Mouse (Mus musculus) embryo, embryonic 9.5 days (tissue): ENCODE results near the gene Scn2b.

ENCODE experiments used
- DNase-seq: peaks from one replicate; pipeline ENCODE4 v3.0.0-alpha.2; 2017; ENCODE audit errors: extremely low spot score

The Scn2b gene

DNA sequence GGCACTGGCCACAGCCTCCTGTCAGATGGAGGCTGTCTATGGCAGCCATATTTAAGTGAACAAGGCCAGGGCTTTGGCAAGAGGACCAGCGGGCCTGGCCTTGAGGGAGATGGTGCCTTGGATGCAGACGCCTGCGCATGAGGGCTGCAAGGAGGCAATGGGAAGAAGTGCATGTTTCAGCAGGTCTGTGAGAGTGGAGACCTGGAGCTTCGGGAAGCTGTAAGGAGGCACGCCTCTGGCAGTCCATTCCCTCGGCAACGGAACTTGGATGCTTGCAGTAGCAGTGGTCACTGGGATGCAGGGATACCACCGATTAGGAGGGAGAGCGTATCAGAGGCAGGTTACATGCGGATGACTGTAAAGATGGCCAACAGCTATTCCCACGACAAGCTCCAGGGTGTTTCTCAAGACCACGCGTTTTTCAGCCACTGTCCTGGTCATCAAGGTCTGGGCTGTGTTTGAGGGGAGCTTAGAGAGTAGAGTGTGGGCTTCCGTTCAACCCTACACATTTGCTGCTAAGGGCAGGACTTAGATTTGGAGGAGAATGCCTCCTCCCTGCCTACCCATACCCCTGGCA lies 2.5 kb downstream of the Scn2b start:
- no peak for DNase-seq

DNA sequence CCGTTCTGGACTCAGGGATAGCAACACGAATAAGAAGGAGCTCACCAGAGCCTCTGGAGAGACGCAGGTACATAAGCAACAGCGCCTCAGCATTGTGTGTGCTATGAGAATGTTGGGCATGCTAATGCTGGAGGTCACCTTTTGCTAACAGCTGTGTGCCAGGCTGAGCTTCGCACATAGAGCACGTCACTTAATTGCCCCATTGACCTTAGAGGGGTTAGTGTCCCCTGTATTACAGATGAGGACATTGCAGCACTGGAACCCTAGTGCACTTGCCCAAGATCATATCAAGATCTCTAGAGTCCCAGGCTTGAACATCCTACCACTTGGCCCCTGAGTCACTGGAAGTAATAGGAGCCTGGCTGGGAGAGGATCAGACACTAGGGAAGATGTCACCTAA lies 3.0 kb downstream of the Scn2b start:
- DNase-seq = no peak

GRCm38 (mm10) chr9:45121001-45121400 lies 3.4 kb downstream of the Scn2b start:
- DNase-seq = no peak

GRCm38 (mm10) chr9:45121769-45122168 lies 4.2 kb downstream of the Scn2b start:
- peak; percentile 75 for DNase-seq

DNA sequence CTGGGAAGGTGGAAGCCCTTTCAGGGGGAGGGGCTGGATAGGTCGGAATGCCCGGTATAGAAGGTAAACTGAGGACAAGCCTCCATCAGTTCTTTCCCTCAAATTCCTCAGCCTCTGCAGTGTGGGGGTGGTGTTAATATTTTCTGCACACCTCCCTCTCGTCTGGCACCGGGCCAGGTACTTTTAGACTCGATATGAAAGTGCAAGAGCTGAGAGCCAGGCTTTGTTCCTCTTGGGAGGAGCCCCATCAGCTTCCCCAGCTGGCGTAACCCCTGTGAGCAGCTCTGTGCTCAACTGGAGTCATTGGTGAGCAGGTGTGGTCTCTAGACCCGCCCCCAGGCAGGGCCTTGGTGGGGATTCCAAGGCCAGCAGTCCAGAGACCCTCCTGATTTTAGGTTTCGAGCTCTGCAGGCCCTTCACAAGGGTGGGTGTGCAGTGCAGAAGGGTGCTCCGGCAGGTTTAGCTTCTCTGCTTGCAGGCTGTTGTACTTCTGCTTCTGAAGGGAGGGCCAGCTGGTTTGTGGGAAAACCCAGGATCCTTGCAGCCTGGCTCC lies 4.7 kb downstream of the Scn2b start:
- no peak for DNase-seq

DNA sequence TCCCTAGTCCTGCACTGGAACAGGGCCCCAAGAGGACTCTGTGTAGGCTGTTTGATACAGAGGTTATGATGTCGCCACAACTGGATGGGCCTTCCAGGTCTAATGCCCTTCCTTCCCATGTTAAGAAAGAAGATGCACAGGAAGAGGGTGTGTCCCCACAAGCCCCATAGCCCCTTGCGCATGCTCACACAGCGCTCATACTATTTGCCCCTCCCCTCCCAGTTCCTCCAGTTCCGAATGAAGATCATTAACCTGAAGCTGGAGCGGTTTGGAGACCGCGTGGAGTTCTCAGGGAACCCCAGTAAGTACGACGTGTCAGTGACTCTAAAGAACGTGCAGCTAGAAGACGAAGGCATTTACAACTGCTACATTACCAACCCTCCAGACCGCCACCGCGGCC lies 7.6 kb downstream of the Scn2b start:
- no peak for DNase-seq

- DNase-seq = no peak
Observed at GRCm38 (mm10) chr9:45126941-45127340, 9.4 kb downstream of the Scn2b start.

- no peak for DNase-seq
Observed at GRCm38 (mm10) chr9:45130119-45130518, 12.5 kb downstream of the Scn2b start.

DNA sequence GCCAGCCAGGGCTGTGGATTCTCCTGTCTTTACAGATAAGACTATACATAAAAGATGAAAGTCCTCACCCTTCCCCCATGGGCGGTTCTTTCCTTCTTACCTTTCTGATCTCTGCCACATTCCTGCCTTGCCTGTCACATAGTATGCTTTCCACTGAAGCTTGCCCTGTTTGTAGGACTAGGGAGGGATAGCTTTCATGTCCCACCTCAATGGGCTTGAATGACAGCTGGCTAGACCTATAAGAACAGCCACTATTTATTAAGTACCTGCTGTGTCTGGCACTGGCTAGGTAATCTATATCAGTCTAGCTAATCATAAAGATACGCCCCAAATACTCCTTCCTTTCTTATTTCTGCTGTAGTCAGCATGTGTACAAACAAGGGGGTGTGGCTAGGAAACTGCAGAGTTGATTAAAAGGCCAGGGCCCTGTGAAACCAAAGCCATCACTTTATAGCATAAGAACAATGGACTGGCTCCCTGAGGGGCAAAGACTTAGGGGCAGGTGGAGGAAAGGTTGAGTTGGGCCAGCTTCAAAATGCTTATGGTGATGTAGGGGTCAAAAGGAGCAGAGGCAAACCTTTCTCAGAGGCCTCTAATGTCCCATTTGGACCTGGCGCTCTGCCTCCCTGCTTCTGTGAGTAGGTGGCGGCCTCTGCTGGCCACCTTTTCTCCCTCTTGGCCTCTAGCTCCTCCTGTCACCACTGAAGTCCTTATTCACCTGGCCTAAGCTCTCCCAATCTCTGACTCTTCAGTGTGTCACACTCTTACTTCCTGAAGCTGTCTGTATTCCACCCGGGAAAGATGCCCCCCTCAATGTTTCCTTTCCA lies 16.1 kb downstream of the Scn2b start:
- DNase-seq = peak; percentile 52

- DNase-seq = peak; percentile 65
Observed at GRCm38 (mm10) chr9:45136442-45137169, 19.0 kb downstream of the Scn2b start.

DNA sequence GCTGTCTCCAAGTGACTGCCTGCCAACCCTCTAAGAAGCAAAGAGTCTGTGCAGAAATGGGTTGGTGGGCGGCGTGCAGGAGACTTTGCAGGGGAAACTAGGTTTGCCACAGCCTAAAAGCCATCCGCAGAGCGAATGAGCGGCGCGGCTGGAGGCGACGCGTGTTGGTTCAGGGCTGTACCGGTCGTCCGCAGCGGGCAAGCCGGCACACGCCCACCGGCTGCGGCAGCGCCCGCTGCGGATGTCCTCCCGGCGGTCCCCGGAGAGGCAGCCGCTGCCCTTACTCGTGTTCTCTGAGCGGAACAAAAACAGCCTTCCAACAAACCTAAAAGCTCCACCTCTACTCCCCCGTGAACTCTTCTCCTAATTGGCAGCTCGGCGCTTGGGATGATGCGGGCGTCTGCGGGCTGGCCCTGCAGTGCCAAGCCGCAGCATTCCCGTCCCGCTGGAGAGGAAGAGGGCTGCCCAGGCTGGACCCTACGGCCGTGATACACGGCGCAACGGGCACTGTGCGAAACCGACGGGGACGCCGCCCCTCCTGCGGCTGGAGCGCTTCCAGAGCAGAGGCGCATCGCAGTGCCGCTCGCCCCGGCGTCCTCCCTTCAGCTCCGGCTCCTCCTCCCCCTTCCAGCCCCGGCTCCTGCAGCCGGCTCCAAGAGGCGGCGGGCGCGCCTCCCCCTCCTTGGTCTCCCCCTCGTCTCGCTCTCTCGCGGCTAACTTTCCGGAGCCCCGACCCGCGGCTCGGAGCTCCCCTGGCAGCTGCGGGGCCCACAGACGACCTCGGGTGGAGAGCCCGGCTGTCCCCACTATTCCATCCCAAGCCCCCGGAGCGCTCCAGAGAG lies 20.8 kb downstream of the Scn2b start, which contains the start of gene Scn4b:
Scn4b (plus strand) TSS at position 205 of the 842 bp plus-strand sequence.
- peak; percentile 49 for DNase-seq

GRCm38 (mm10) chr9:45139082-45139481 lies 21.5 kb downstream of the Scn2b start:
- no peak for DNase-seq

DNA sequence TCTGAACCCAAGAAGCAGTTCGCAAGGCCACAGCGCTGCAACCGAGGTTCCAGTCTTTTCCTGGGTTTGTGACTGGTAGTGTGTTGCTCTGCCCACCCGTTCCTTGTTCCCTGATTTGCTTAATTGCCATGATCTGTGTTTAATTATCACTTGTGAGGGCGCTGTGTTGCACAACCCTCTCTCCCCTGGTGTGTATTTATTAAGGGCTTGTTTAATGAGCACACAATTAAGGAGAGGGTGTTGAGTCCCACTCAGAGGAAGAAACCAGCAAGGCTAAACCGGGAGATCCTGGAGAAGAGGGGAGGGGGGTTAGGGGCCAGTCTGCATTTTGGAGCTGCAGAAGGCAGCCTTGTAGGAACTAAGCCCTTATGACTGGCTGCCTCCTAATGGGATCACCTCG lies 23.4 kb downstream of the Scn2b start:
- no peak for DNase-seq

- no peak for DNase-seq
Observed at GRCm38 (mm10) chr9:45142686-45143085, 25.1 kb downstream of the Scn2b start.

- peak; percentile 4 for DNase-seq
Observed at GRCm38 (mm10) chr9:45145533-45146266, 28.1 kb downstream of the Scn2b start.

GRCm38 (mm10) chr9:45146267-45146597 lies 28.6 kb downstream of the Scn2b start:
- peak; percentile 73 for DNase-seq

DNA sequence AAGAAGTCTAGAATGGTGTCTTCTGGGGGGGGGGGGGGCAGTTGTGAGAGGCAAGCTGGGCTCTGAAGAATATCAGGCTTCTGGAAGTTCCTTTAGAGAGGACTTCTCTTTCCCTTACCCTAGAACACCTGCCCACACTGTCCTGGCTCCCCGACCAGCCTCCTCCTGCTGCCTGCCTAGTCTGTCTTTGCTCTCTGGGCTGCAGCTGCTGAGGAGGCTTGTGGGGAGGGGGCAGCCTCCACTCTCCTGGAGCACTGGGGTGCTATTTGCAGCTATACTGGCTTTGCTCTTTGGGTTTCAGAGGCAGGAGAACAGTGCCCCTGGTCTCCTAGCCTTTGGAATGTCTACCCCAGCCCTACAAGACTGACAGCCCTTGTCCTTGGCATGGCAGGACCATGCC lies 33.4 kb downstream of the Scn2b start:
- DNase-seq = no peak

DNA sequence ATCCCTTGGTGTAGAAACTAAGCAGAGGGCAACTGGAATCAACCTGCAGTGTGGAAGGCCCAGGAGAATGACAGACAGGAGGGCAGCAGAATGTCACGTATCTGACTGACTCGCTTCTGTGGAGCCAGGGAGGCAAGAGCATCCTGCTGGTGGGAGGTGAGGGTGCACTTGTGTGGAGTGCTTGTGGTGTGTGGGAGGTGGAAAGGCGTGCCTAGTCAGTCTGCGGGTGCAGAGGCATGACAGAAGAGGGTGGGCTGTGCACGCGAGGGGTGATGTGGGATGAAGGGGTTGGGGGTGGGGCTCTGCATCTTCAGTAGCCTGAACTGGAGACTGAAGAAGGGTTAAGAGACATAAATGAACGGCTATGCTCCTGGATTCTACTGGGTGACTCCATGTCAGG lies 35.8 kb downstream of the Scn2b start:
- DNase-seq = no peak

DNA sequence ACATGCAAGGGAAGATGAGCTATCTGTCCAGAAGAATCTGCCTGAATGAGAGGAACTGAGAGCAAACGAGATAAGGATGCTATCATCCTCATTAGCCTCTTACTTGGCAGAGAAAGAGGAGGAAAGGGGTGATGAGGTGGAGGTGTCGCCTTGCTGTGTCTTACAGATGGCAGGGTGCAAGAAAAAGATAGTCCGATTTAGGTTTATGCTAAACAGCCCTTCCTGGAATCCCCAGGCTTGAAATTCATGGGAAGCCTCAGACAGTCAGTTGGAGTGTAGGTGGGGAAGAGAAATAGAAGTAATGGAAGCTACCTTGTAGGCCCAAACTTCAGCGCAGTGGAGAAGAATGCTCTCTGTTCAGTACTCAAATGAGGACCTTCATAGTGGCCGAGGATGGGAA lies 50.3 kb downstream of the Scn2b start:
- no peak for DNase-seq

DNA sequence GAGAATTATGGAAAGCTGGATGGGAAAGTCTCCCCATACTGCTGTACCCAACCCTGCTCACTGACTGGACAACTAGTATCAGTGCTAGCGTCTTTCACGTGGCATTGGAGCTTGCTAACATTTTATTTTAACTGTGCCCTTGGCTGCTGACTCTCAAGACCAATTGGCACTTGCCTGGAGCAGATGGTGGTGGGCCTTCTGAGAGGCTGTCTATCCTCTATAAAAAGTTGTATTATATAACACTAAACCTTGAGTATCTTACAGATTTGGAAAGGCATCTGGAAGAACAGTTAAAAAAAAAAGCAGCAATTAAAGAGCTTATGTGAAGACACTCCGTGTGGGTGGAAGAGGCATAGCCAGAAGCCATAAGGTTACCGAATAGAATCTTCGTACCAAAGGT lies 52.6 kb downstream of the Scn2b start:
- no peak for DNase-seq

GRCm38 (mm10) chr9:45171073-45171610 lies 53.6 kb downstream of the Scn2b start:
- no peak for DNase-seq
